Mouse (Mus musculus) brain, embryonic 14.5 days (tissue): ENCODE data around the gene Myoc.

ENCODE experiments used
- CTCF ChIP-seq: fragments of 200-500 bp; IDR thresholded peaks from 2 replicates; pipeline ENCODE4 v1.5.1; 2012; ENCODE audit warnings: inconsistent platforms, mild to moderate bottlenecking, moderate library complexity, borderline replicate concordance; ENCODE audit not compliant: insufficient read depth, insufficient read length; ENCODE audit errors: extremely low read depth
- POLR2A ChIP-seq: fragments of 200-500 bp; IDR thresholded peaks from 2 replicates; pipeline ENCODE4 v1.6.1; 2012; ENCODE audit warnings: mild to moderate bottlenecking, inconsistent platforms, borderline replicate concordance; ENCODE audit not compliant: poor library complexity, insufficient read depth, insufficient read length, severe bottlenecking; ENCODE audit errors: extremely low read depth

GRCm38 (mm10) chr1:162615511-162615910 lies 23.4 kb upstream of the Myoc start:
- no peak for TF ChIP-seq POLR2A
- TF ChIP-seq CTCF = no peak
